Mouse (Mus musculus) small intestine, adult 2 months (tissue): ENCODE results near the gene Pias4.

Experiments used
- CTCF ChIP-seq: fragments of 200-500 bp; IDR thresholded peaks from 2 replicates; pipeline ENCODE4 v1.5.1; 2012; ENCODE audit warnings: low read depth, mild to moderate bottlenecking, control low read depth, inconsistent platforms, low read length, moderate library complexity, mixed read lengths; ENCODE audit not compliant: insufficient replicate concordance, insufficient read length; ENCODE audit errors: extremely low read depth
- POLR2A ChIP-seq: fragments of 200-500 bp; IDR thresholded peaks from 2 replicates; pipeline ENCODE4 v1.6.1; 2012; ENCODE audit warnings: low read depth, mild to moderate bottlenecking, control low read depth, inconsistent platforms, low read length, moderate library complexity

- no peak for TF ChIP-seq CTCF
- TF ChIP-seq POLR2A = no peak
Observed at GRCm38 (mm10) chr10:81143157-81143633, 24.5 kb downstream of the Pias4 start.
